Mouse (Mus musculus) intestine, embryonic 15.5 days (tissue): ENCODE measurements around the gene Ddr1. TPM values are rescaled to one million over a fixed set of nuclear protein-coding genes. Genes with fewer than 3 reads are reported as not detected.

Experiments used
- ATAC-seq: fragments of 200-750 bp; cut with Nextera tagmentation; 2 replicates; pipeline ENCODE4 v1.8.0; 2017; ENCODE audit warnings: moderate TSS enrichment, moderate library complexity
- H3K27ac ChIP-seq: fragments of 300-500 bp; sonication (generic); 2 replicates; pipeline ENCODE4 v1.5.1; 2015; ENCODE audit warnings: mild to moderate bottlenecking, inconsistent platforms
- H3K27me3 ChIP-seq: fragments of 300-500 bp; sonication (generic); replicated peaks from 2 replicates; pipeline ENCODE4 v1.6.1; 2015; ENCODE audit warnings: inconsistent platforms
- H3K36me3 ChIP-seq: fragments of 300-500 bp; sonication (generic); 2 replicates; pipeline ENCODE4 v1.6.1; 2015; ENCODE audit warnings: inconsistent platforms
- H3K4me1 ChIP-seq: fragments of 300-500 bp; sonication (generic); replicated peaks from 2 replicates; pipeline ENCODE4 v1.6.1; 2015; ENCODE audit warnings: inconsistent platforms
- H3K4me2 ChIP-seq: fragments of 300-500 bp; sonication (generic); replicated peaks from 2 replicates; pipeline ENCODE4 v1.6.1; 2015; ENCODE audit warnings: mild to moderate bottlenecking, inconsistent platforms
- H3K4me3 ChIP-seq: fragments of 300-500 bp; sonication (generic); replicated peaks from 2 replicates; pipeline ENCODE4 v1.5.1; 2015; ENCODE audit warnings: inconsistent platforms
- H3K9ac ChIP-seq: fragments of 300-500 bp; sonication (generic); 2 replicates; pipeline ENCODE4 v1.6.1; 2015; ENCODE audit warnings: inconsistent platforms
- H3K9me3 ChIP-seq: fragments of 300-500 bp; sonication (generic); 2 replicates; pipeline ENCODE4 v1.6.1; 2016; ENCODE audit warnings: inconsistent platforms
- WGBS: fragments of 180-500 bp; shearing (Covaris S2); methylation state at CpG from one replicate; pipeline ENCODE4 v1.1.7; 2015; 5-methylcytosine and 5-hydroxymethylcytosine counted together
- polyA plus RNA-seq: library from polyadenylated mRNA; unstranded; fragments of >200 nt; fragmentation: Nextera tagmentation; extraction: Ambion mirVana; gene quantifications from 2 replicates; pipeline ENCODE4 v1.2.1, GENCODE M21; 2015

The Ddr1 gene
- polyA plus RNA-seq, 1 experiment from 2014 or later = 54.0 TPM

DNA sequence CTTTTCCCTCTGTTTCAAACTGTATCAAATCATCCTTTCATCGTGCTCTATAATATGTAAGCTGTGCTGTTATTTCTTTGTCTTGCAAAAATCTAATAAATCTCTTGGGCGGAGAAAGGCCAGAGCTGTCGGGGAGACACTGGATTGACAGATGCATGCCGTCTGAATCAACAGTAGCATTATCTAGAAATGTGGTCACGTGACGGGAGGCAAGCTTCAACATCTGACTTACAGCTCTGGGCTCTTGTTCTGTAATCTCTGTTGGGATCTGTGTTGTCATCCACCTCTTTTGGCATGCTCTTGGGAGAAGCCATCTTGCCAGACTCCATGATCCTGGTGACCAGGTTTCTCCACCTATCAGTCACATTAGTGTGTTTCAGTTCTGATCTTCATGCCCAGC, 12.7 kb upstream of the Ddr1 start:
- ATAC-seq = no peak
- H3K4me2 ChIP-seq = no peak overlapping the region
- WGBS = 88% methylated on average over 6 of the region's 6 CpGs
- H3K4me1 ChIP-seq = peaks cover 25% of the 10 kb centered on the region
- H3K9ac ChIP-seq = no peak overlapping the region
- no peaks in the 10 kb centered on the region for H3K27me3 ChIP-seq
- no peaks in the 10 kb centered on the region for H3K9me3 ChIP-seq
- no peak overlapping the region for H3K27ac ChIP-seq
- no peaks in the 10 kb centered on the region for H3K36me3 ChIP-seq
- no peak overlapping the region for H3K4me3 ChIP-seq

DNA sequence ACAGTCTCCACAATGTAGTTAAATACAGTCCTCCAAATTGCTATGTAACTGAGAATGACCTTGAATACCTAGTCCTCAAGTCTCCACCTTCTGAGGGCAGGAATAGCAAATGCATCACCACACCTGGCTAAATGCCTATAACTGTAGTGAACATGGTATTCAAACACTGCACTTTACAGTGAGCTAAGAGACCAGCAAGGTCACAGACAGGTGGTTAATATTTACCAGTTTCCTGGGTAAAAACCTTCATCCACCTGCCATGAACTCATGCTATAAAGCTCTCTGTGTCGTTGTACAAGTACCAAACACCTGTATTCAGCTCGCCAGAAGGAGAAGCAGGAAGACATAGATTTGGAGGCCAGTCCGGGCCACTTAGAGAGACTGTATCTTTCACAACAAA, 11.7 kb upstream of the Ddr1 start:
- WGBS = 65% methylated on average over 3 of the region's 3 CpGs
- H3K27ac ChIP-seq = no peak overlapping the region

DNA sequence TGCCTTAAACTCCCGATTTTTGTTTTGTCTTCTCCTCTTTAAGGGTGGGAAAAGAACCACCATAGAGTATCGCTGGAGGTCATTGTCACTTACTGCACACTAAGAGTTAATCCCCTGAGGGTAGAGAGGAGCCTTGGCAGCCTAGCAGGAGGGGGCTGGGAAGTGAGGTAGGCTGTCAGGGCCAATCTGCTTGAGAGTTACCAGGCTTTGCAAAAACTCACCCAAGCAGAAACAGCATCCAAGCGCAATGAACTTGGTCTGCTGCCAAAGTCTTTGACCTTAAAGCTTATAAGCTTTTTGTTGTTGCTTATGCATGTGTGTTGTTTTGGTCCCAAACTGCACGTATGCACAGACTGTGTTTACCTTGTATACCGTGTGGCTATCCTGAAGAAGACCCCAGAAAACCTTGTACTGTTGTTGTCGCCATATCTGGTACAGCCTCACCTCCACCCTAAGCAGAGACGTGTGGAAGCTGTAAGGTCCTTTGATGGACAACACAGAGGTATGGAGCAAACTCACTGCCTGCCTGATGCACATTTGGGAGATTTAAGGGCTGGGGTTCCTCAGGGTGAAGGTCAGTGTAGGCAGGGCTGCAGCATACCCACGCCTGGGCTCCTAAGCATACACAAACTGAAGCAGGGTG, 6.4 kb upstream of the Ddr1 start:
- Histone ChIP-seq H3K4me1 (peaks cover 16% of the 10 kb centered on the region), H3K4me2 (no peak overlapping the region), H3K9ac (no peak overlapping the region), H3K27ac (peak overlapping the region; percentile 51; the same call in 1 of the 2 replicates), H3K9me3 (no peaks in the 10 kb centered on the region), H3K27me3 (no peaks in the 10 kb centered on the region), H3K36me3 (no peaks in the 10 kb centered on the region), H3K4me3 (no peak overlapping the region)
- peak; percentile 69; the same call in 1 of the 2 replicates for ATAC-seq
- 37% methylated on average over 8 of the region's 8 CpGs for whole genome bisulfite sequencing

More for the DNA sequence above, 11.7 kb upstream of the Ddr1 start:
- peak; percentile 69 for ATAC-seq
- H3K4me2 ChIP-seq = no peak overlapping the region
- H3K9me3 ChIP-seq = no peaks in the 10 kb centered on the region
- H3K36me3 ChIP-seq = no peaks in the 10 kb centered on the region
- peaks cover 17% of the 10 kb centered on the region for H3K4me1 ChIP-seq
- H3K9ac ChIP-seq = no peak overlapping the region
- no peak overlapping the region for H3K4me3 ChIP-seq
- no peaks in the 10 kb centered on the region for H3K27me3 ChIP-seq

DNA sequence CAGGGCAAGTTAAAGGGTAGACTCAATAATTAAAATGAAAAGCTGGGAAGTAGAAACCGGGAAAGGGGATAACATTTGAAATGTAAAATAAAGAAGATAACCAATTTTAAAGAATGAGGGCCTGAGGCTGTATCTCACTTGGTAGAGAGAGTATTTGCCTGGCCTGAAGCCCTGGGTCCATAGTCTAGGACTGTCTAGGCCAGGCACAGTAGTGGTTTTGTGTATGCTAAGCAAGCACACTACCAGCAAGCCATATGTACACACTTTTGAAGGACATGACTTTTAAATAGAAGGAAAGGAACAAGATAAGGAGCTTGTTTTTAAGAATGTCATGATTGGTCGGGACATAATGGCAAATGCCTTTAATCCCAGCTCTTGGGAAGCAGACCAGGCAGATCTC, 4.2 kb upstream of the Ddr1 start:
- Histone ChIP-seq H3K27ac (no peak overlapping the region), H3K4me1 (peaks cover 36% of the 10 kb centered on the region), H3K36me3 (no peaks in the 10 kb centered on the region), H3K9me3 (no peaks in the 10 kb centered on the region), H3K4me2 (no peak overlapping the region), H3K9ac (no peak overlapping the region), H3K27me3 (no peaks in the 10 kb centered on the region), H3K4me3 (no peak overlapping the region)
- no peak for ATAC-seq
- 74% methylated on average over 2 of the region's 2 CpGs for WGBS

DNA sequence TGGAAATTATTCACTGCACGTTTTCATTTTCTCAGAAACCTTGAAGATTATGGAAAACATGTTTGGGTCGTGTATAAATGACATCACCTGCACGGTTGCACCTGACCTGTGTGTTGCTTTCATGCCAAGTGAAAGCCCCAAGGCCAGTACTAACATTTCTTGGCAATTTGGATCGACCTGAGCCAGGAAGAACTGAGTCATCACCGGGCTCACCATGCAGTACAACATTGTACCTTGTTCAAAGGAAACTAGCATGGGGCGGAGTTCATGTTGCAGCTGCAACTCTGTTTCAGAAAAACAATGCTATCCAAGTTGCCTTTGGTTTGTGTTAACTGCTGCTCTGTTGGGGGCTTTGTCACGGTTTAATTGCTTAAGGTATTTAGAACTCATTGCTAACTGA, 3.5 kb upstream of the Ddr1 start:
- H3K9ac ChIP-seq = no peak overlapping the region
- H3K36me3 ChIP-seq = no peaks in the 10 kb centered on the region
- no peak overlapping the region for H3K4me3 ChIP-seq
- 74% methylated on average over 7 of the region's 7 CpGs for WGBS
- H3K27ac ChIP-seq = no peak overlapping the region
- no peak overlapping the region for H3K4me2 ChIP-seq
- H3K27me3 ChIP-seq = no peaks in the 10 kb centered on the region
- H3K9me3 ChIP-seq = no peaks in the 10 kb centered on the region
- ATAC-seq = no peak
- H3K4me1 ChIP-seq = peaks cover 36% of the 10 kb centered on the region

DNA sequence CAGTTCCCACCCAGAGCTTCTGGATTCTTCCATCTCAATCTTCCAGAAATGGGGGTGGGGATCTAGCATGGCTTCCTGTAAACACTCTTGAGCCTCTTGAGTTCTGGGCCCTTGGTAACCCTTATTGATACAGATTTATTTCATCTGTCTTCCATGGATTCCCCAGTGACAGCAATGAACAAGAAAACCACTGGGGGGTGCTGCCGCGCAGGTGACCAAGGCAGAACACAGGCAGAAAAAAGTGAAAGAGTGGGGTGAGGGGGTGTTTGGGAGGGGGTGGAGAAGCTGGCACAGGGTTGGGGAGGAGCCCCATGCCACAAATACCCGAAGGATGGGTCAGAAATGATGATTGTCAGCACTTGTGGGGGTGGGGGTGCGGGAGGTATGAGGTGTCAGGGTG, 1.4 kb upstream of the Ddr1 start:
- H3K9me3 ChIP-seq = no peaks in the 10 kb centered on the region
- WGBS = 24% methylated on average over 4 of the region's 4 CpGs
- ATAC-seq = no peak
- peaks cover 39% of the 10 kb centered on the region for H3K4me1 ChIP-seq
- H3K36me3 ChIP-seq = no peaks in the 10 kb centered on the region
- no peak overlapping the region for H3K4me3 ChIP-seq
- no peaks in the 10 kb centered on the region for H3K27me3 ChIP-seq
- no peak overlapping the region for H3K9ac ChIP-seq
- H3K27ac ChIP-seq = 0 out of 2 replicates have a peak overlapping the region, but pooled peaks have one; percentile 94
- H3K4me2 ChIP-seq = no peak overlapping the region

DNA sequence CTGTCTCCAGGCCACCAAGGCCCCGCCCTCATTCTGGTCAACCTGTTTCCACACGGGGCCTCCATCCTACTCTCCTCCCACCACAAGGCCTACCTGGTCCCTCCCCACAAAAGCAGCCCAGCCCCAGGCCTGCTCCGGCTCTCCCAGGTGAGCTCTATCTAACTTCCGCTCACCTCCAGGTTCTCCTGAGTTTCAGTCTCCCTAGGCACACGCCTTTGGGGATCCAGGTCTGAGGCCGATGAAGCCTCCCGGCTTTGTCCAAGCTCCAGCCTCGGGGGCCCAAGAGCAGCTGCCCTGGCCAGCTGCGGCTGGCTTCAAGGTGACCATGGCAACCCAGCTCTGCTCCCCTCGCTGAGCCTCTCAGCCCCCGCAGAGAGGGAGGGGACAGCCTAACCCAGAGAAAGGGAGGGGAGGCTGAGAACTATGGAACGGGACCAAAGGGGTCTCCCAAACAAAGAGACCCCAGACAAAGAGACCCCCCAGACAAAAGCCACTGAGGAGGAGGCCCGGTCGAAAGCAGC, 610 bp downstream of the Ddr1 start:
- H3K9ac ChIP-seq = peak overlapping the region; percentile 50
- H3K27me3 ChIP-seq = no peaks in the 10 kb centered on the region
- H3K4me1 ChIP-seq = peaks cover 40% of the 10 kb centered on the region
- H3K36me3 ChIP-seq = no peaks in the 10 kb centered on the region
- peak overlapping the region; percentile 73 for H3K4me2 ChIP-seq
- peak overlapping the region; percentile 38 for H3K4me3 ChIP-seq
- ATAC-seq = peak; percentile 13
- H3K9me3 ChIP-seq = no peaks in the 10 kb centered on the region
- WGBS = 5% methylated on average over 14 of the region's 14 CpGs
- peak overlapping the region; percentile 94 for H3K27ac ChIP-seq

DNA sequence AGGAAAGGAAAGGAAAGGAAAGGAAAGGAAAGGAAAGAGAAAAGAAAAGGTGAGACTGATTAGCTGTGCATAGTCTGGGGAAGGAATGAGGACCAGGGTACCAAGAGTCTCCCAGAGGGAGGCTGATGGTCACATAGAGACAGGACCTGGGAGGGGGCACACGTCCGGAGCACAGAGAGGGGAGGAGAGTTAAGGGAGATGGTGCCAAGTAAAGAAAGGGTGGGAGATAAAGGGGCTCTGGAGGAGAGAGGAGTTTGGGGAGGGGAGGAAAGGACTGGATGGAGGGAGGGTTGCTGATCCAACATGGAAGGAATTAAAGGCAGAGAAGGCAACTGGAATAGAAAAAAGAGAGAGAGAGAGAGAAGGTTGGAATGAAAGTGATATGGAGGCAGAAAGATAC, 1.4 kb downstream of the Ddr1 start:
- no peak for ATAC-seq
- Histone ChIP-seq H3K4me2 (peak overlapping the region; percentile 89), H3K9ac (no peak overlapping the region), H3K4me3 (no peak overlapping the region; the same call in 1 of the 2 replicates), H3K27ac (peak overlapping the region; percentile 96), H3K4me1 (peaks cover 46% of the 10 kb centered on the region), H3K9me3 (no peaks in the 10 kb centered on the region), H3K36me3 (no peaks in the 10 kb centered on the region), H3K27me3 (no peaks in the 10 kb centered on the region)
- WGBS = 20% methylated on average over 2 of the region's 2 CpGs

DNA sequence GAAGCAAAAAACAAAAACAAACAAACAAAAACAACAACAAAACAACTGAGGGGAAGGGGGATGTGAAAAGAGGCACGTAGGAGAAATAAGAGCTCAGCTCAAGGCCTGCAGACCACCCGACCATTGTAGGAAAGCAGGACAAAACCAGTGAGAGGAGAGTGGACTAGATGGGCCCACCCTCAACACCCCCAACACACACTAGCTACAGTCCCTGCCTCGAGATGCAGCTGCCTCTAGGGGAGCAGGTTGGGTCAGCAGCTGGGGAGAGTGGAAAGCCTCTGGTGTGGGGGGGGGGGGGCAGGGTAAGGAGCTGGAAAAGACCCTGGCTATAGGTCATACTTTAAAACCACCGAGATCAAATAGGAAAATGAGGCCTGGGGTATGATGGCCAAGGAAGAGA, 1.8 kb downstream of the Ddr1 start:
- Histone ChIP-seq H3K9ac (peak overlapping the region; percentile 64), H3K4me2 (peak overlapping the region; percentile 89), H3K9me3 (no peaks in the 10 kb centered on the region), H3K36me3 (no peaks in the 10 kb centered on the region), H3K27me3 (no peaks in the 10 kb centered on the region), H3K4me3 (peak overlapping the region; percentile 58), H3K27ac (peak overlapping the region; percentile 96), H3K4me1 (peaks cover 51% of the 10 kb centered on the region)
- ATAC-seq = no peak
- WGBS = 24% methylated on average over 4 of the region's 4 CpGs

DNA sequence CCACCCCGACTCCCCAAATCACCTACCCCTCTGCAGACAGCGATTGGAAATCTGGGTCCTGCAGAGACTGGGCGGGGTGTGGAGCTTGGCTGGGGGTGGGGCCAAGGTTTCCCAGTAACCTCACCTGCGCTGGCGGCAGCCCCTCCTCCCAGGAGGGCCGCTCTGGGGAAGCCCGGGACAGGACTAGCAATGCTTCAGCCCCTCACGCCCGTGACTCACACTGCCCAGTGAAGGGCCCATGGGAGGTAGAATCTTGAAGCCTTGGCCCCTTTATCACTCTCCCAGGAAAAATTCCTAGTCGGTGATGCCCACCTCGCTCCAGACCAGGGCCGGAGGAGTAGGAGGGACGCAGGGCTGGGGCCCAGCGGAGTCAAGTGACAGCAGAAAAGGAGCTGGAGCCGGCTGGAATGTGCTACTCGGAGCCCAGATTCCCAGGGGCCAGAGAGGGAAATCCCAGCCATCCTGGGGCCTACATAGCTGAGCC, 2.4 kb downstream of the Ddr1 start:
- H3K9me3 ChIP-seq = no peaks in the 10 kb centered on the region
- H3K4me2 ChIP-seq = peak overlapping the region; percentile 89
- peak overlapping the region; percentile 96 for H3K27ac ChIP-seq
- H3K36me3 ChIP-seq = no peaks in the 10 kb centered on the region
- H3K4me1 ChIP-seq = peaks cover 56% of the 10 kb centered on the region
- ATAC-seq = peak; percentile 41
- peak overlapping the region; percentile 64 for H3K9ac ChIP-seq
- H3K4me3 ChIP-seq = peak overlapping the region; percentile 58
- WGBS = 3% methylated on average over 16 of the region's 16 CpGs
- no peaks in the 10 kb centered on the region for H3K27me3 ChIP-seq

DNA sequence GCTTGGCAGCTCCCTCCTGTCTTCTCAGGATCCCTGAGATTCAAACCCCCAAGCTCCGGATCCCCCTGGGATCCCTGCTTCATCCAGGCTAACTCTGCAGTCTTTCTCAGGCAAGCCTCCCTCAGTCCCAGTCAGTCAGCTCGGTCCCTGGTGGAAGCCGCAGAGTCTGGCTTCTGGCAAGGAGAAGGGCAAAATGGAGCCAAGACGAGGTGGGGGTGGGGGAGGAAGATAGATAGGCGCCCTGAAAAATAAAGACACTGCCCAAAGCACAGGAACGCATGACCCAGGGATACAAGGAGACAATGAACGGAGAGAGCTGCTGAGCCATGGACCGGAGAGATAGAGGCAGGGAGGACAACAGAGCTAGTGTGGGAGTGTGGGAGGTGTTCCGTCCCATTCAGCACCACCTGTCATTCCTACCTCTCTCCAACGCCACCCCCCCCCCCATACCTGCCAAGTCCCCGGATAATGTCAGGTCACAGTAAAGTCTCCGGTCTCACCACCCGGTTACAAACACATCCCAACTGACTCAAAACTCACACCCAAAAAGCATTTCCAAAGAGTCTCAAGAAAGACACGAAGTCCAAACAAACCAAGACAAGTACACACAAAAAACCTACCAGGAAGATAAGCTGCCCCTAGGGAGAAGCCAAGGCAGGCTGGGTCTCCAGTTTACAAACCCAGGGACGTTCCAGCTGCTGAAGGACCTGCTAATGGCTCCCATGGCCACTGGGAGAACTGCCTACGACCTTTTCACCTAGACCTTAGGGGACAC, 3.0 kb downstream of the Ddr1 start:
- H3K4me2 ChIP-seq = peak overlapping the region; percentile 89
- H3K4me3 ChIP-seq = peak overlapping the region; percentile 58
- ATAC-seq = no peak
- H3K4me1 ChIP-seq = peaks cover 60% of the 10 kb centered on the region
- H3K9me3 ChIP-seq = no peaks in the 10 kb centered on the region
- no peaks in the 10 kb centered on the region for H3K36me3 ChIP-seq
- peak overlapping the region; percentile 96 for H3K27ac ChIP-seq
- H3K9ac ChIP-seq = peak overlapping the region; percentile 64
- H3K27me3 ChIP-seq = no peaks in the 10 kb centered on the region
- WGBS = 2% methylated on average over 16 of the region's 16 CpGs

DNA sequence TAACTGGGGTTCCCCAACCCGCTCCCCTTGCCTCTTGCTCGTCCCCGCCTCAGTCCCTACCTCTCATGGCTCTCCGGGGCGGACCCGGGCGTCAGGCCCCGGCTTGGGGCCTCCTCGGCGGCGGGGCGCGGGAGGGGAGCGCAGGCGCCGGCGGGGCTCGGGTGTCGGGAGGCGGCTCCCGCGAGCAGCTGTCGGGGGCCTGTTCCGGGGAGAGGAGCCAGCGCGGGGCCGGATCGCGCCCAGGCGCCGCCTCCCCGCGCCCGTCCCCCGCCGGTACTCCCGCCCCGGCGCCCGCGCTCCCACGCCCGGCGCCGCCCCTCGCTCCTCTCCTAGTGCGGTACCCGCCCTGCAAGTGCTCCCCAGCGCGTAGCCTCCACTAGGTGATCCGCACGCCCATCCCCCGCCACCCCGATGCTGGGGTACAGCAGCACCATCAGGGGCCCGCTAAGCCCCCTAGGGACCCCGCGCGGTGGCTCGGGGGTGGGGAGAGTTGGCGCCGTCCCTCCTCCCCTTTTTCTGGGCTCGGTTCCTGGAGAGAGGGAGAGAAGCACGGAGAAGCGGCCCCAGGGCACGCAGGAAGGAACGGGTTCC, 4.0 kb downstream of the Ddr1 start:
- peak overlapping the region; percentile 96 for H3K27ac ChIP-seq
- peak overlapping the region; percentile 58 for H3K4me3 ChIP-seq
- H3K36me3 ChIP-seq = peaks cover 2% of the 10 kb centered on the region
- peak overlapping the region; percentile 64 for H3K9ac ChIP-seq
- WGBS = 1% methylated on average over 46 of the region's 66 CpGs
- H3K4me2 ChIP-seq = peak overlapping the region; percentile 89
- H3K4me1 ChIP-seq = peaks cover 55% of the 10 kb centered on the region
- H3K27me3 ChIP-seq = no peaks in the 10 kb centered on the region
- peak; percentile 72 for ATAC-seq
- H3K9me3 ChIP-seq = no peaks in the 10 kb centered on the region
